Mouse (Mus musculus) heart, postnatal 0 days (tissue): ENCODE results near the gene Cacna2d2. TPM values are rescaled to one million over a fixed set of nuclear protein-coding genes. Genes with fewer than 3 reads are reported as not detected.
"Not testable (repeated sequence)": the region's sequence is repeated elsewhere in the genome, so short reads cannot be mapped to it uniquely, and the experiment has no call there.

Experiments
- ATAC-seq: fragments of 200-750 bp; cut with Nextera tagmentation; 2 replicates; pipeline ENCODE4 v1.8.0; 2017; ENCODE audit warnings: low read depth, moderate number of reproducible peaks, moderate library complexity; ENCODE audit not compliant: insufficient read depth
- DNase-seq: peaks from one replicate; pipeline ENCODE4 v3.0.0-alpha.2; 2016; ENCODE audit warnings: low spot score
- H3K27ac ChIP-seq: fragments of 300-500 bp; sonication (generic); 2 replicates; pipeline ENCODE4 v1.5.1; 2014; ENCODE audit warnings: low read depth, mild to moderate bottlenecking
- H3K27me3 ChIP-seq: fragments of 300-500 bp; sonication (generic); 2 replicates; pipeline ENCODE4 v1.6.1; 2014; ENCODE audit warnings: low read length, mixed read lengths; ENCODE audit not compliant: control insufficient read depth, insufficient read depth
- H3K36me3 ChIP-seq: fragments of 300-500 bp; sonication (generic); replicated peaks from 2 replicates; pipeline ENCODE4 v1.6.1; 2014; ENCODE audit warnings: low read length, mixed read lengths; ENCODE audit not compliant: control insufficient read depth, insufficient read depth
- H3K4me1 ChIP-seq: fragments of 300-500 bp; sonication (generic); 2 replicates; pipeline ENCODE4 v1.6.1; 2014; ENCODE audit warnings: antibody characterized with exemption; ENCODE audit not compliant: control insufficient read depth, insufficient read depth
- H3K4me2 ChIP-seq: fragments of 300-500 bp; sonication (generic); 2 replicates; pipeline ENCODE4 v1.6.1; 2014; ENCODE audit warnings: low read depth, mild to moderate bottlenecking, low read length, moderate library complexity
- H3K4me3 ChIP-seq: fragments of 300-500 bp; sonication (generic); 2 replicates; pipeline ENCODE4 v1.5.1; 2014; ENCODE audit warnings: low read depth, low read length
- H3K9ac ChIP-seq: fragments of 300-500 bp; sonication (generic); replicated peaks from 2 replicates; pipeline ENCODE4 v1.6.1; 2014; ENCODE audit warnings: low read depth, low read length, mixed read lengths
- H3K9me3 ChIP-seq: fragments of 300-500 bp; sonication (generic); replicated peaks from 2 replicates; pipeline ENCODE4 v1.6.1; 2016; ENCODE audit warnings: low read length; ENCODE audit not compliant: control insufficient read depth
- CTCF ChIP-seq: IDR thresholded peaks from 2 replicates; pipeline ENCODE4 v1.5.1; 2016; ENCODE audit warnings: antibody characterized with exemption, control low read depth, low read depth
- EP300 ChIP-seq: IDR thresholded peaks from 2 replicates; pipeline ENCODE4 v1.6.1; 2016; ENCODE audit warnings: antibody characterized with exemption, low read depth
- WGBS: fragments of 180-500 bp; shearing (Covaris S2); extraction: QIAGEN DNeasy Blood & Tissue Kit; methylation state at CpG from one replicate; pipeline ENCODE4 v1.1.7; 2014; 5-methylcytosine and 5-hydroxymethylcytosine counted together
- polyA plus RNA-seq: library from polyadenylated mRNA; unstranded; fragments of >200 nt; fragmentation: Nextera tagmentation; extraction: Ambion mirVana; gene quantifications from 2 replicates; pipeline ENCODE4 v1.2.1, GENCODE M21; 2015
- total RNA-seq: library from RNA; depleted of rRNA; stranded (reverse); fragments of >200 nt; gene quantifications from 2 replicates; pipeline ENCODE4 v1.2.3, GENCODE M21; 2014; ENCODE audit warnings: low replicate concordance

Gene Cacna2d2
- total and polyA plus RNA-seq, 2 experiments from 2014 or later, result 1.1 to 34.8 TPM

GRCm38 (mm10) chr9:107572327-107572662 is 172.9 kb downstream of the Cacna2d2 start:
- ATAC-seq, result no peak
- no peaks in the 10 kb centered on the region for H3K9me3 ChIP-seq
- H3K4me1 ChIP-seq, result peaks cover 29% of the 10 kb centered on the region
- WGBS, result 85% methylated on average over 2 of the region's 2 CpGs
- peaks cover 27% of the 10 kb centered on the region for H3K36me3 ChIP-seq
- H3K4me3 ChIP-seq, result no peak overlapping the region
- no peak for DNase-seq
- H3K27me3 ChIP-seq, result no peaks in the 10 kb centered on the region
- no peak overlapping the region for H3K4me2 ChIP-seq
- TF ChIP-seq CTCF (no peak), EP300 (no peak)
- no peak overlapping the region for H3K27ac ChIP-seq
- H3K9ac ChIP-seq, result no peak overlapping the region

GRCm38 (mm10) chr9:107573774-107574173 is 174.4 kb downstream of the Cacna2d2 start:
- DNase-seq, H3K4me3 ChIP-seq, H3K9ac ChIP-seq, H3K9me3 ChIP-seq, H3K4me2 ChIP-seq, H3K27ac ChIP-seq, ATAC-seq, H3K27me3 ChIP-seq: not testable (repeated sequence)
- H3K4me1 ChIP-seq, result peaks cover 25% of the 10 kb centered on the region
- WGBS, result 90% methylated on average over 6 of the region's 6 CpGs
- peaks cover 27% of the 10 kb centered on the region for H3K36me3 ChIP-seq

DNA sequence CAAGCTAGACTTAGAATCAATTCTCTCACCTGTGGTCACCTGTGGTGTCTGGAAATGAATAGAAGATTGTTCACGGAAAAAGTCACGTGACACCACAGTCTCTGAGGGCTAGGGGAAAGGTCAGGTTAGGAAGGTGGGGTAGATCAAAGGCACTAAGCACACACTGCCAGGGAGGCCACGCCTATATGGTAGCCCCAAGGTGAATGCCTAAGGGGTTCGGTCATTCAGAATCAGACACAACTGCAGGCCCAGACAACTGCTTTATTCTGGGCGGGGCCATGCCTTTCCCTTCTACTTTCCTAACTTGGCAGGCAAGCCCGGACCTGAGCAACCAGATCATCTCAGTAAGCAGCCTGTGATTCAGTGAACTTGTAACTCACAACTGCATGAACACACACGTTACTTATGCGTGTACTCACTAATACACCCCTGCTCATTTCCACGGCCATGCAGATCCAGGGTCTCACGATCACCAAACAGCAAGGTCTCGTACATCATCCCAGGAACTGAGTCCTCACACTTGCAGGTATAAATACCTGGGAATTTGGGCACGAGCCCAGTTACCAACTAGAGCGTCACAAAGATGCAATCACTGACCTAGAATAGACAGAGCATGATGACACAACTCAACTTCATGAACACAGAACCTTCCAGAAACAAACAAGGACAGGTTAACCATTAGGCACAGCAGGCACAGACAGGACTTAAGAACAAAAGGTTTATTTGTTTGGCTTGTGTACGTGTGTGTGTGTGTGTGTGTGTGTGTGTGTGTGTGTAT is 176.4 kb downstream of the Cacna2d2 start:
- 73% methylated on average over 14 of the region's 14 CpGs for WGBS

DNA sequence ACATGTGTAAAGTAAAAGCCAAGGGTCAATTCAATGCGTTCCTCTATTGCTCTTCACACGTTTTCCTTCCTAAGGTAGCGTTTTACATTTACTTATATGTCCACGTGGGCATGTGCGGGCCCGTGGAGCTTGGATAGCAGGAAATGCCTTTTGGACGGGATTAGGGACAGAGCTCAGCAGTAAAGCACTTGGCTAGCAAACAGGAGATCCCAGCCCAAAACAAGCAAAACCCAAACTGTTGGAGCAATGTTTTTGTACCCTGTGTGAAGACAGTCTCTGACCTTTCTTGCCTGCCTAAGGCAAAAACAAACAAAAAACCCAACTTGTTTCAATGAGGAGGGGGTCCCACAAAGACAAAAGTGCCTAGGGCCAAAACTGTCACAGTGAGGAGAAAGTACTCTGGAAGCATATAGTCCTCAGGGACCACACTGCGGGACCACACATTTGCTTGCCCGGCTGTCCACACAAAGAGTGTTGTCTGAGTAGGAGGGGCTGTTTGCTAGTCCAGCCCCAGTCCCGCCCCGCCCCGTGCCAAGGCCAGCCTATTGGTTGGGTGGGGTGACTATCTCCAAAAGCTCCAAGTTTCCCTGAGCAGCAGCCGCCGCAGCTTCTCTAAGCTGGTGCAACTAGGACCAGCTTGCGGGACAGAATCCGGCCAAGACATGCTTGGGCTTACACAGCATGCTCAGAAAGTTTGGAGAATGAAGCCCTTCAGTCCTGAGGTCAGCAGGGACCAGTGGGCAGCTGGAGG is 177.1 kb downstream of the Cacna2d2 start, which contains the start of gene Hyal1:
TSS of gene Hyal1 (plus strand) at position 571 of the 751 bp plus-strand sequence.
- peaks cover 16% of the 10 kb centered on the region for H3K4me1 ChIP-seq
- peak within 1 kb of the TSS; percentile 43; the same call in 1 of the 2 replicates for H3K9ac ChIP-seq
- TF ChIP-seq CTCF (no peak), EP300 (no peak)
- H3K9me3 ChIP-seq, result no peaks in the 10 kb centered on the region
- peak within 1 kb of the TSS; percentile 62 for H3K4me2 ChIP-seq
- H3K27me3 ChIP-seq, result no peaks in the 10 kb centered on the region
- DNase-seq (peak; percentile 91), ATAC-seq (peak; percentile 70)
- WGBS, result 26% methylated on average over 16 of the region's 16 CpGs
- H3K36me3 ChIP-seq, result peaks cover 24% of the 10 kb centered on the region
- H3K4me3 ChIP-seq, result peak within 1 kb of the TSS; percentile 36
- H3K27ac ChIP-seq, result peak within 1 kb of the TSS; percentile 71

More for the DNA sequence above, 176.4 kb downstream of the Cacna2d2 start:
- Histone ChIP-seq H3K36me3 (peaks cover 27% of the 10 kb centered on the region), H3K9ac (no peak overlapping the region), H3K4me1 (peaks cover 17% of the 10 kb centered on the region), H3K4me3 (no peak overlapping the region), H3K27ac (peak overlapping the region; percentile 71), H3K9me3 (no peaks in the 10 kb centered on the region), H3K27me3 (no peaks in the 10 kb centered on the region), H3K4me2 (no peak overlapping the region)
- DNase-seq (no peak), ATAC-seq (no peak)
- TF ChIP-seq CTCF (no peak), EP300 (no peak)

- Histone ChIP-seq H3K4me2 (peak overlapping the region; percentile 62; the same call in 1 of the 2 replicates), H3K27ac (no peak overlapping the region), H3K27me3 (no peaks in the 10 kb centered on the region), H3K36me3 (peaks cover 14% of the 10 kb centered on the region), H3K9ac (no peak overlapping the region), H3K4me1 (peaks cover 21% of the 10 kb centered on the region), H3K4me3 (no peak overlapping the region), H3K9me3 (no peaks in the 10 kb centered on the region)
- DNase-seq (no peak), ATAC-seq (no peak)
- WGBS, result 91% methylated on average over 10 of the region's 10 CpGs
- TF ChIP-seq EP300, result no peak
- TF ChIP-seq CTCF, result no peak
Observed at GRCm38 (mm10) chr9:107577871-107578270, 178.5 kb downstream of the Cacna2d2 start.
